Mouse (Mus musculus): ENCODE results near the gene Epor. TPM values are rescaled to one million over a fixed set of nuclear protein-coding genes. Genes with fewer than 3 reads are reported as not detected.

Epor gene
- total RNA-seq (2021): 10 to 100 TPM in 1 of 2 experiments, 1 to 10 TPM in 1; 7.7 to 10.2 TPM
- long read RNA-seq, experiment 1, transcript Epor-201 (8 exons, 1,761 nt): major isoform, 7 of 14 reads
- long read RNA-seq, experiment 1, partial matches to known transcripts: 4 of 14 reads
- long read RNA-seq, experiment 1, other reads (novel, unspliced or antisense): 3 of 14 reads
- long read RNA-seq, experiment 2, partial matches to known transcripts: 9 of 15 reads
- long read RNA-seq, experiment 2, other reads (novel, unspliced or antisense): 3 of 15 reads

- no peak for DNase-seq (ENCODE audit: low spot score in 2 of 2)
These were observed at the start of gene Epor for GRCm38 (mm10) chr9:21963417-21963816. Epor (minus strand) TSS chr9:21963506.

- no peak for DNase-seq (ENCODE audit: low spot score in 2 of 2)
These were observed 49.4 kb upstream of the Epor start for GRCm38 (mm10) chr9:22012731-22013130.

GRCm38 (mm10) chr9:22011055-22011454, 47.7 kb upstream of the Epor start:
- no peak for DNase-seq (ENCODE audit: low spot score in 2 of 2)

- DNase-seq (ENCODE audit: low spot score in 2 of 2): no peak
These were observed 41.2 kb upstream of the Epor start for GRCm38 (mm10) chr9:22004546-22004945.

- peak in 1 of 2 experiments; percentile 19 for DNase-seq (ENCODE audit: low spot score in 2 of 2)
These were observed 39.9 kb upstream of the Epor start for GRCm38 (mm10) chr9:22003163-22003554.

- peak; percentile 93 to 98 for DNase-seq (ENCODE audit: low spot score in 2 of 2)
These were observed 39.2 kb upstream of the Epor start, which contains the start of the genes Ccdc151 and Prkcsh for GRCm38 (mm10) chr9:22002194-22003162. Ccdc151 (minus strand) TSS chr9:22002634. Prkcsh (plus strand) TSS chr9:22002806.

GRCm38 (mm10) chr9:22001633-22002032, 38.3 kb upstream of the Epor start:
- no peak for DNase-seq (ENCODE audit: low spot score in 2 of 2)

- no peak for DNase-seq (ENCODE audit: low spot score in 2 of 2)
These were observed 37.0 kb upstream of the Epor start for GRCm38 (mm10) chr9:22000296-22000695.

GRCm38 (mm10) chr9:21996178-21996867, 33.0 kb upstream of the Epor start:
- DNase-seq (ENCODE audit: low spot score in 2 of 2): no peak

GRCm38 (mm10) chr9:21992227-21992626, 28.9 kb upstream of the Epor start:
- no peak for DNase-seq (ENCODE audit: low spot score in 2 of 2)

GRCm38 (mm10) chr9:21989230-21990110, 26.2 kb upstream of the Epor start, which contains the start of gene Rgl3:
Rgl3 (minus strand) TSS chr9:21989446.
- peak in 1 of 2 experiments; percentile 28 for DNase-seq (ENCODE audit: low spot score in 2 of 2)

GRCm38 (mm10) chr9:21988421-21989101, 25.3 kb upstream of the Epor start:
- DNase-seq (ENCODE audit: low spot score in 2 of 2): no peak

- no peak for DNase-seq (ENCODE audit: low spot score in 2 of 2)
These were observed 24.5 kb upstream of the Epor start for GRCm38 (mm10) chr9:21987592-21988342.

- no peak for DNase-seq (ENCODE audit: low spot score in 2 of 2)
These were observed 20.6 kb upstream of the Epor start for GRCm38 (mm10) chr9:21983911-21984310.

- no peak for DNase-seq (ENCODE audit: low spot score in 2 of 2)
These were observed 15.3 kb upstream of the Epor start for GRCm38 (mm10) chr9:21978398-21979128.

- no peak for DNase-seq (ENCODE audit: low spot score in 2 of 2)
These were observed 14.7 kb upstream of the Epor start for GRCm38 (mm10) chr9:21977972-21978371.

GRCm38 (mm10) chr9:21977331-21977730, 14.0 kb upstream of the Epor start:
- DNase-seq (ENCODE audit: low spot score in 2 of 2): no peak

- DNase-seq (ENCODE audit: low spot score in 2 of 2): no peak
These were observed 13.4 kb upstream of the Epor start for GRCm38 (mm10) chr9:21976626-21977175.

Measured in adrenal gland, postnatal 4 days (tissue).